8 mouse cellular contexts compared by ENCODE assay signal in genomic region chr1:167393281-167393680, GRCm38 (mm10). TPM values are rescaled to one million over a fixed set of nuclear protein-coding genes. Genes with fewer than 3 reads are reported as not detected.
DNase-seq lines count a peak whose midpoint lies in the region; ATAC-seq and TF ChIP-seq lines count a peak whose summit lies in the region.

No protein-coding gene starts in this region.

- H3K9me3 ChIP-seq in intestine, embryonic 14.5 days (ENCODE audit: control insufficient read depth, low read length), result no peaks in the 10 kb centered on the region
- no peaks in the 10 kb centered on the region for H3K9me3 ChIP-seq in midbrain, embryonic 16.5 days (replicated peaks; ENCODE audit: control insufficient read depth, low read length, poor library complexity, severe bottlenecking)

- no peaks in the 10 kb centered on the region for H3K27me3 ChIP-seq in thymus, adult 2 months (ENCODE audit: control insufficient read depth, insufficient read depth, low read length)
- H3K27me3 ChIP-seq in intestine, embryonic 14.5 days (replicated peaks; ENCODE audit: control insufficient read depth, insufficient read depth, low read length), result no peaks in the 10 kb centered on the region
- H3K27me3 ChIP-seq in midbrain, embryonic 16.5 days (ENCODE audit: control insufficient read depth, insufficient read depth, low read depth, low read length), result peaks cover 2% of the 10 kb centered on the region; the same call in 1 of the 2 replicates

- no peak overlapping the region for H3K27ac ChIP-seq in thymus, adult 2 months (ENCODE audit: control insufficient read depth, insufficient read depth, low read length)
- H3K27ac ChIP-seq in intestine, embryonic 14.5 days (ENCODE audit: low read depth), result peak overlapping the region; percentile 86
- H3K27ac ChIP-seq in midbrain, embryonic 16.5 days (ENCODE audit: low read length), result peak overlapping the region; percentile 82

- no peak for TF ChIP-seq CTCF in thymus, adult 2 months (IDR thresholded peaks at IDR 0.05; ENCODE audit: borderline replicate concordance, control insufficient read depth, extremely low read depth, insufficient read depth, low read length, poor library complexity)

- under 1% methylated on average over 15 of the region's 15 CpGs for WGBS in thymus, adult 2 months
- under 1% methylated on average over 15 of the region's 15 CpGs for WGBS in intestine, embryonic 14.5 days
- under 1% methylated on average over 15 of the region's 15 CpGs for WGBS in midbrain, embryonic 16.5 days

- H3K4me2 ChIP-seq in intestine, embryonic 14.5 days (ENCODE audit: low read length), result peak overlapping the region; percentile 78
- H3K4me2 ChIP-seq in midbrain, embryonic 16.5 days (ENCODE audit: low read length), result peak overlapping the region; percentile 94

- peak; percentile 45 for ATAC-seq in intestine, embryonic 14.5 days (replicated peaks; ENCODE audit: low FRiP score, low TSS enrichment, low read depth)
- ATAC-seq in midbrain, embryonic 16.5 days, result peak; percentile 77

- peak overlapping the region; percentile 80 for H3K4me3 ChIP-seq in thymus, adult 2 months (ENCODE audit: control insufficient read depth, insufficient read depth, low read length)
- H3K4me3 ChIP-seq in intestine, embryonic 14.5 days (ENCODE audit: low read depth, low read length), result peak overlapping the region; percentile 67
- H3K4me3 ChIP-seq in midbrain, embryonic 16.5 days (ENCODE audit: low read depth, low read length), result peak overlapping the region; percentile 73

- H3K36me3 ChIP-seq in thymus, adult 2 months (ENCODE audit: control insufficient read depth, insufficient read depth, low read length), result no peaks in the 10 kb centered on the region
- no peaks in the 10 kb centered on the region for H3K36me3 ChIP-seq in intestine, embryonic 14.5 days (ENCODE audit: control insufficient read depth, insufficient read depth, low read length)
- H3K36me3 ChIP-seq in midbrain, embryonic 16.5 days (ENCODE audit: control insufficient read depth, insufficient read depth, low read length), result no peaks in the 10 kb centered on the region

- H3K4me1 ChIP-seq in thymus, adult 2 months (replicated peaks; ENCODE audit: control insufficient read depth, insufficient read depth, low read length), result peaks cover 11% of the 10 kb centered on the region
- peaks cover 6% of the 10 kb centered on the region; the same call in 1 of the 2 replicates for H3K4me1 ChIP-seq in intestine, embryonic 14.5 days (replicated peaks; ENCODE audit: control insufficient read depth, insufficient read depth, low read length)
- peaks cover 14% of the 10 kb centered on the region for H3K4me1 ChIP-seq in midbrain, embryonic 16.5 days (ENCODE audit: control insufficient read depth, insufficient read depth, low read length)

- H3K9ac ChIP-seq in intestine, embryonic 14.5 days (ENCODE audit: low read length), result peak overlapping the region; percentile 73
- H3K9ac ChIP-seq in midbrain, embryonic 16.5 days (ENCODE audit: low read depth, low read length), result peak overlapping the region; percentile 73

- TF ChIP-seq POLR2A in thymus, adult 2 months (IDR thresholded peaks at IDR 0.05; ENCODE audit: control insufficient read depth, extremely low read depth, insufficient read depth, low read length, poor library complexity), result no peak

- DNase-seq in embryo, embryonic 11 days, result peak; percentile 41
- DNase-seq in embryo, embryonic 10.5 days (ENCODE audit: low spot score), result no peak
- no peak for DNase-seq in thymus, adult 2 months
- no peak for DNase-seq in thymus, postnatal 0 days (ENCODE audit: low spot score)
- no peak for DNase-seq in intestine, embryonic 14.5 days (ENCODE audit: low spot score)
- no peak for DNase-seq in spleen, postnatal 36 days (ENCODE audit: low spot score in 2 of 2)
- no peak for DNase-seq in left cerebral cortex, adult 18-20 months (ENCODE audit: low spot score in 2 of 2)

RNA-seq across cellular contexts. Expression of gene Mgst3, which starts 0.4 kb away (rescaled TPM):
- polyA plus RNA-seq in thymus, adult 2 months (2012; rRNA removed), result 93.7 and 133 TPM in 2 replicates
- 36.5 and 40.7 TPM in 2 replicates for polyA plus RNA-seq in thymus, postnatal 0 days (2015; fragmentation: Nextera tagmentation; extraction: Ambion mirVana)
- 179 and 217 TPM in 2 replicates for polyA plus RNA-seq in intestine, embryonic 14.5 days (2014; fragmentation: Nextera tagmentation; extraction: Ambion mirVana)
- polyA plus RNA-seq in midbrain, embryonic 16.5 days (2015; fragmentation: Nextera tagmentation; extraction: Ambion mirVana), result 138 and 170 TPM in 2 replicates
- total RNA-seq in left cerebral cortex, adult 18-20 months (2021), result 100 to 1,000 TPM; 109 to 113 TPM

RNA-seq across cellular contexts. Expression of gene Aldh9a1, which starts 43.5 kb away (rescaled TPM):
- polyA plus RNA-seq in thymus, adult 2 months (2012; rRNA removed), result 33.2 and 33.5 TPM in 2 replicates
- polyA plus RNA-seq in thymus, postnatal 0 days (2015; fragmentation: Nextera tagmentation; extraction: Ambion mirVana), result 66.9 and 68.6 TPM in 2 replicates
- 77.8 and 83.3 TPM in 2 replicates for polyA plus RNA-seq in intestine, embryonic 14.5 days (2014; fragmentation: Nextera tagmentation; extraction: Ambion mirVana)
- 35.9 and 38.3 TPM in 2 replicates for polyA plus RNA-seq in midbrain, embryonic 16.5 days (2015; fragmentation: Nextera tagmentation; extraction: Ambion mirVana)
- total RNA-seq in left cerebral cortex, adult 18-20 months (2021), result 10 to 100 TPM; 25.9 to 26.8 TPM
